Mouse (Mus musculus) embryonic facial prominence, embryonic 11.5 days (tissue): ENCODE results near the gene Insl5. TPM values are rescaled to one million over a fixed set of nuclear protein-coding genes. Genes with fewer than 3 reads are reported as not detected.

Experiments
- ATAC-seq: fragments of 200-750 bp; cut with Nextera tagmentation; replicated peaks from 2 replicates; pipeline ENCODE4 v1.8.0; 2017; ENCODE audit warnings: low read depth; ENCODE audit not compliant: insufficient number of reproducible peaks, low FRiP score, low TSS enrichment
- DNase-seq: peaks from one replicate; pipeline ENCODE4 v3.0.0-alpha.2; 2015; ENCODE audit warnings: low spot score
- H3K27ac ChIP-seq: fragments of 300-500 bp; sonication (generic); replicated peaks from 2 replicates; pipeline ENCODE4 v1.5.1; 2014; ENCODE audit warnings: mild to moderate bottlenecking, low read depth, low read length, control low read depth
- H3K27me3 ChIP-seq: fragments of 300-500 bp; sonication (generic); 2 replicates; pipeline ENCODE4 v1.6.1; 2014; ENCODE audit warnings: mild to moderate bottlenecking, low read length, moderate library complexity, mixed read lengths; ENCODE audit not compliant: control insufficient read depth, insufficient read depth
- H3K36me3 ChIP-seq: fragments of 300-500 bp; sonication (generic); replicated peaks from 2 replicates; pipeline ENCODE4 v1.6.1; 2014; ENCODE audit warnings: low read depth, mild to moderate bottlenecking, low read length, moderate library complexity, mixed read lengths; ENCODE audit not compliant: control insufficient read depth, insufficient read depth
- H3K4me1 ChIP-seq: fragments of 300-500 bp; sonication (generic); 2 replicates; pipeline ENCODE4 v1.6.1; 2014; ENCODE audit warnings: low read length, mixed read lengths; ENCODE audit not compliant: control insufficient read depth, insufficient read depth
- H3K4me2 ChIP-seq: fragments of 300-500 bp; sonication (generic); 2 replicates; pipeline ENCODE4 v1.6.1; 2014; ENCODE audit warnings: low read depth, mild to moderate bottlenecking, control low read depth, low read length, moderate library complexity
- H3K4me3 ChIP-seq: fragments of 300-500 bp; sonication (generic); 2 replicates; pipeline ENCODE4 v1.5.1; 2014; ENCODE audit warnings: low read depth, low read length, control low read depth
- H3K9ac ChIP-seq: fragments of 300-500 bp; sonication (generic); replicated peaks from 2 replicates; pipeline ENCODE4 v1.6.1; 2014; ENCODE audit warnings: mild to moderate bottlenecking, control low read depth, low read length
- H3K9me3 ChIP-seq: fragments of 300-500 bp; sonication (generic); replicated peaks from 2 replicates; pipeline ENCODE4 v1.6.1; 2016; ENCODE audit warnings: mild to moderate bottlenecking, low read length, inconsistent platforms, mixed read lengths; ENCODE audit not compliant: control insufficient read depth
- WGBS: fragments of 180-500 bp; shearing (Covaris S2); extraction: QIAGEN DNeasy Blood & Tissue Kit; methylation state at CpG from one replicate; pipeline ENCODE4 v1.1.7; 2014; 5-methylcytosine and 5-hydroxymethylcytosine counted together
- polyA plus RNA-seq: library from polyadenylated mRNA; unstranded; fragments of >200 nt; fragmentation: Nextera tagmentation; extraction: Ambion mirVana; gene quantifications from 2 replicates; pipeline ENCODE4 v1.2.1, GENCODE M21; 2014

The Insl5 gene
- polyA plus RNA-seq, 1 experiment from 2014 or later: 0.32 TPM

DNA sequence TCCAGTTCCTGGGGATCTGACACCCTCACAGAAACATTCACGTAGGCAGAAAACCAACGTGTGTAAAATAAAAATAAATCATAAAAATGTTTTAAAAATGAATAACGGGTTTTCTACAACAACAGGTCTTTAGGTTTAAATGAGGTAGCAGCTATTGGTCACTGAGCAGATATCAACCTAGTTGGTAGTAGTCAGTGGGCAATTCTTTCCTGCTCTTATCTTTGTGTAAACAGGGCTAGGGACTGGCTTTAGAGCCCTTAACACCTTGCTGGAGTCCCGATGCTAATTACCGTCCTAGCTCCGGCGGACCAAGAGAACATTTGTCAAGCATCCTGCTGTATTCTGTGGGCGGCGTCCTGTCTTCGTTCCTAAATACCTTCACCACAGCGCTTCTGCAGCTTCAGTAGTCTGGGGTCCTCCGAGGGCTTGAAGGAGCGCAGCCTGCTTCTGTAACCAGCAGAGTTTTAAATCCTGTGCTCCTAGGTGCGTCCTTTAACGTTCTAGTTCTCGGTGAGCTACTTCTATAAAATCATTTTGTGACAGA is 48.8 kb downstream of the Insl5 start:
- peaks cover 5% of the 10 kb centered on the region; the same call in 1 of the 2 replicates for H3K4me1 ChIP-seq
- no peaks in the 10 kb centered on the region for H3K36me3 ChIP-seq
- H3K9me3 ChIP-seq: no peaks in the 10 kb centered on the region
- H3K4me2 ChIP-seq: peak overlapping the region; percentile 68
- DNase-seq (peak; percentile 45), ATAC-seq (no peak)
- 11% methylated on average over 16 of the region's 16 CpGs for WGBS
- H3K27me3 ChIP-seq: no peaks in the 10 kb centered on the region
- no peak overlapping the region for H3K27ac ChIP-seq
- H3K4me3 ChIP-seq: 0 out of 2 replicates have a peak overlapping the region, but pooled peaks have one; percentile 3
- no peak overlapping the region for H3K9ac ChIP-seq

DNA sequence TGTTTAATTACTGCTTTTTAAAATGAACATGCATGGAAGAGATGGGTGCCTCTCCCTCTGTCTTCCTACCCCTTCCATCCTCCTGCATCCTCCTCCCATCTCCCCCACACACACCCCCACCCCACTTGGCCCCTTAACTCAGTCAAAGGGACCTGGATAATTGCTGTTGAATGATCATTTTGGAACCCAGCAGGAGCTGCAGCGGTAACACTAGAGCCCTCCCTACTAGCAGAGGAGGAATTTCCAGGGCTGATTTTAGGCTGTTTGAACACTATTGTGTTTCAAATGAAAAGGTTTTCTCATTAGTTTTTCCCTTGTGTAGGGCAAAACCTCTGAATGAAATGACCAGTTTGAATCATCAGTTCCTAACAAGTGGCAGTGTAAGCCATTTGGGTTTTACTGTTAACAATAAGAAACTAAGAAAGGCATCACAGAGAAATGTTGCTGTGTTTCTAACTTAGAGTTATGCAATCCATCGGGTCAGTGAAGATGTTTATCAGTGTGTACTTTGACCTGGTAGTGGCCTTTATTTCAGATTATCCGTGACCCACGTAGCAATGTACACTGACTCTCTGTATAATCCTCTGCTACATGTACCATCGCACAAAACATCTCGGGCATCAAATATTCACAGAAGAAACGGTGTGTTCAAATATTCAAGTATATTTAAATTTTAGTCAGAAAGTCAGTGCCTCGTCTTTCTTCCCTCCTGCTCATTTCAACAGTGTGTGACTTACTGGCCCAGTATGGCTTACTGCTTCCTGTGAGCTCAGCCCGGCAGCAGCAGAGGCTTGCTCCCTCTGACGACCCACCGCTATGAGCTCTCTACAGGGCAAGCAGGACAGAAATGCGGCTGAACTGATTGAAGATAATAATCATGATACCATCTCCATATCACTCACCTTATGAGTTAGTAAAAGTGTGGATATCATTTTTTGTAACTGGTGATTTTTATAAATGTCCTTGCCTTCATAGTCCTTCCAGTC is 50.1 kb downstream of the Insl5 start:
- WGBS: 22% methylated on average over 12 of the region's 12 CpGs
- ATAC-seq: peak; percentile 57; the same call in 1 of the 2 replicates

DNA sequence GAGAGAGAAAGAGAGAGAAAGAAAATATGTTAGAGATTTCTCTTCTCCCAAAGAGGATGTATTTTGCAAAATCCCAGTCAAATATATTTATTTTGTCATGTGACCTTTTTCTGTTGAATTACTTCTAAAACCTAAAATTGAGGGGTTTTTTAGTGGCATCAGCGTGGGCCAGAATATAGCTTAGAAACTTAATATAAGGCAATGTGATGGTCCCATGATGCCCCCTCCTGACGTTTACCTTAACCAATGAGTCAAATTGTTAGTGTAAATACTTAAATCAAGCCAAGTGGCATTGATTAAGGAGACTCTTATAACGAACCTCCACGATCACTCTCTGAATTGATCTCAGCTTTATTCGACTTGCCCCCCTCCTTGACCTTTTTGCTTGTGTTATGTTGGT is 52.5 kb downstream of the Insl5 start:
- Histone ChIP-seq H3K9me3 (no peaks in the 10 kb centered on the region), H3K36me3 (no peaks in the 10 kb centered on the region), H3K4me3 (no peak overlapping the region), H3K27ac (no peak overlapping the region), H3K27me3 (no peaks in the 10 kb centered on the region), H3K4me1 (peaks cover 5% of the 10 kb centered on the region; the same call in 1 of the 2 replicates), H3K4me2 (no peak overlapping the region), H3K9ac (no peak overlapping the region)
- 50% methylated on average over 5 of the region's 5 CpGs for WGBS
- ATAC-seq (no peak), DNase-seq (no peak)

More for the DNA sequence above, 50.1 kb downstream of the Insl5 start:
- H3K9ac ChIP-seq: no peak overlapping the region
- H3K27ac ChIP-seq: no peak overlapping the region
- no peak overlapping the region for H3K4me3 ChIP-seq
- H3K27me3 ChIP-seq: no peaks in the 10 kb centered on the region
- peaks cover 5% of the 10 kb centered on the region; the same call in 1 of the 2 replicates for H3K4me1 ChIP-seq
- no peak overlapping the region for H3K4me2 ChIP-seq
- no peaks in the 10 kb centered on the region for H3K9me3 ChIP-seq
- peak; percentile 23 for DNase-seq
- H3K36me3 ChIP-seq: no peaks in the 10 kb centered on the region

DNA sequence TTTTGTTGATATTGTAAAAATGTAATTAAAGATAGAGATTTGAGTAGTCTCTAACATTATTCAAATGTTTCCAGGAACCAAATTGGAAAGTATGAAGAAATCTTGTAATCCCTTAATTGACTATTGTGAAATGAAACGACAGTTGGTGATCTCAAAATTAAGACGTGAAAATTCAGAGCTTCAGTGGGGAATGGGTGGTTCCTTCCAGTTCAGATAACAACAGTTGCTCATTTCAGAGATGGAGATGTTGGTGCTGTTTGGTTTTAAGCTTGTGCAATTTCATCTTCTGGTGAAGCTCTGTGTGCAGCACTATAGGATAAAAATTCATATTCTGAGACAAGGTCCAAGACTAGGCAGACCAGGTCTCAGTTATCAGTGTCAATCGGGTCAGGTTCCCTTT is 54.6 kb downstream of the Insl5 start:
- Histone ChIP-seq H3K27ac (no peak overlapping the region), H3K36me3 (no peaks in the 10 kb centered on the region), H3K4me2 (no peak overlapping the region), H3K4me1 (no peaks in the 10 kb centered on the region), H3K4me3 (no peak overlapping the region), H3K9ac (no peak overlapping the region), H3K27me3 (no peaks in the 10 kb centered on the region), H3K9me3 (no peaks in the 10 kb centered on the region)
- 72% methylated on average over 3 of the region's 3 CpGs for WGBS
- ATAC-seq: no peak
- no peak for DNase-seq

DNA sequence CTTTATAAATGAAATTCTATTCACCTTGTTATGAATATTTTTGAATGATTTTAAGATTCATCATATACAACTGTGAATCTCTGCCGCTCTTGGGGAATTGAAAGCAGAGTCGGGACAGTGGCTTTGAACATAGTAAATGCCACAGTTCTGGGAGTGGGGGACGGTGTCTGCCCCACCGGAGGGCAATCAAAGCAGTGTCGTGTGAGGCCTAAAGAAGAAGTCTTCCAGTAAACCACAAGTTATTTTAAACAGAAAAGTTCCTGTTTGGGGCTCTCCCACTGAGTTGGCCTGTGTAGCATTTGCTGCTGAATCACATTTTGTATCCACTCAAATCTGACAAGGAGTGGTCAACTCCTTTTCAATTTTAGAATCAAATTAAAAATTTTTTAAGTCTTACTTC is 55.5 kb downstream of the Insl5 start:
- no peaks in the 10 kb centered on the region for H3K4me1 ChIP-seq
- H3K36me3 ChIP-seq: no peaks in the 10 kb centered on the region
- no peak overlapping the region for H3K9ac ChIP-seq
- 75% methylated on average over 5 of the region's 5 CpGs for WGBS
- ATAC-seq (no peak), DNase-seq (no peak)
- no peaks in the 10 kb centered on the region for H3K27me3 ChIP-seq
- no peak overlapping the region for H3K4me3 ChIP-seq
- H3K27ac ChIP-seq: no peak overlapping the region
- no peak overlapping the region for H3K4me2 ChIP-seq
- no peaks in the 10 kb centered on the region for H3K9me3 ChIP-seq

DNA sequence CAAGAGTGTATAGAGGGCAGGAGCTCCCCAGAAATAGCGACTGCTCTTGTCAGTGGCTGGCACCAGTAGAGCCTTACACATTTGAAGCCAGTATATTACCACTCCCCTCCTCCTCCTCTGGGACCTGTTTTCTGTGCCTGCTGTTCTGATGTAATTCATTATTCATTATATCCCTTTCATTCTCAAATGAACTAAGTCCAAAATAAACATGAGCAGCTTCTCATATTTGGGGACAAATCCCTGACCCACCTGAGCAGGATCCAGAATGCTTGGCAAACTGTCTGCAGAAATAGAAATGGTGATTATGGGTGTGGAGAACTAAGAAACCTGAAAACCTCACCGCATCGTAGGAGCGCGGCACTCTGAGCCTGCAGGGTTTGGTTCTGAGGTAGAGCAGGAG is 57.0 kb downstream of the Insl5 start:
- Histone ChIP-seq H3K4me1 (no peaks in the 10 kb centered on the region), H3K4me3 (no peak overlapping the region), H3K36me3 (no peaks in the 10 kb centered on the region), H3K27ac (no peak overlapping the region), H3K27me3 (no peaks in the 10 kb centered on the region), H3K9me3 (no peaks in the 10 kb centered on the region), H3K9ac (no peak overlapping the region), H3K4me2 (no peak overlapping the region)
- DNase-seq: no peak
- 95% methylated on average over 5 of the region's 5 CpGs for WGBS
- no peak for ATAC-seq

Other genes with a start within 250 kb of the Insl5 start
- 1.1 and 2.2 TPM in 2 replicates for gene Tctex1d1, start 48.2 kb downstream of the Insl5 start, polyA plus RNA-seq
- gene Mier1, start 87.5 kb upstream of the Insl5 start, polyA plus RNA-seq: 40.5 and 43.5 TPM in 2 replicates
- gene Wdr78, start 87.7 kb upstream of the Insl5 start, polyA plus RNA-seq: 4.5 and 5.6 TPM in 2 replicates
- 12.5 and 12.6 TPM in 2 replicates for gene Slc35d1, start 188.3 kb upstream of the Insl5 start, polyA plus RNA-seq